Mouse (Mus musculus): ENCODE data around the gene Klf9. TPM values are rescaled to one million over a fixed set of nuclear protein-coding genes. Genes with fewer than 3 reads are reported as not detected.
"Not testable (repeated sequence)": the region's sequence is repeated elsewhere in the genome, so short reads cannot be mapped to it uniquely, and the experiment has no call there.

The Klf9 gene
- total RNA-seq, 2 experiments from 2014 or later: 26.9 to 27.3 TPM

DNA sequence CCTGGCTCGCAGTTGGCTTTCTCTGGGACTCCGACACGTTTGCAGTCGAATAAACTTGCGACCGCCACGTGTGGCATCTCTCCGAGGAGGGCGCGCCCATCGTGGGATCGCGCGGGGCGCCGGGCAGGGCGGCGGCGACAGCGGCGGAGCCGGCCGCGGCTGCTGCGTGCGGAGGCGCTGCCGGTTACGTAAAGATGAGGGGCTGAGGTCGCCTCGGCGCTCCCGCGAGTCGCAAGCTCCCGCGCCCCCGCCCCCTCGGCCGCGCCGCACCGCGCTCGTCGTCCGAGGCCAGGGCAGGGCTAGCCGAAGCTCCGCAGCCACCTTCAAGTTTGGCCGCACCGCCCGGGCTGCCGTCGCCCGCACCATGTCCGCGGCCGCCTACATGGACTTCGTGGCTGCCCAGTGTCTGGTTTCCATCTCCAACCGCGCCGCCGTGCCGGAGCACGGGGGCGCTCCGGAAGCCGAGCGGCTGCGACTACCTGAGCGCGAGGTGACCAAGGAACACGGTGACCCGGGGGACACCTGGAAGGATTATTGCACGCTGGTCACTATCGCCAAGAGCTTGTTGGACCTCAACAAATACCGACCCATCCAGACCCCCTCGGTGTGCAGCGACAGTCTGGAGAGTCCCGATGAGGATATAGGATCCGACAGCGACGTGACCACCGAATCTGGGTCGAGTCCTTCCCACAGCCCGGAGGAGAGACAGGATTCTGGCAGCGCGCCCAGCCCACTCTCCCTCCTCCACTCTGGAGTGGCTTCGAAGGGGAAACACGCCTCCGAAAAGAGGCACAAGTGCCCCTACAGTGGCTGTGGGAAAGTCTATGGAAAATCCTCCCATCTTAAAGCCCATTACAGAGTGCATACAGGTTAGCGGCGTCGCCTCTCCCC is 610 bp downstream of the Klf9 start:
- DNase-seq: peak; percentile 90

DNA sequence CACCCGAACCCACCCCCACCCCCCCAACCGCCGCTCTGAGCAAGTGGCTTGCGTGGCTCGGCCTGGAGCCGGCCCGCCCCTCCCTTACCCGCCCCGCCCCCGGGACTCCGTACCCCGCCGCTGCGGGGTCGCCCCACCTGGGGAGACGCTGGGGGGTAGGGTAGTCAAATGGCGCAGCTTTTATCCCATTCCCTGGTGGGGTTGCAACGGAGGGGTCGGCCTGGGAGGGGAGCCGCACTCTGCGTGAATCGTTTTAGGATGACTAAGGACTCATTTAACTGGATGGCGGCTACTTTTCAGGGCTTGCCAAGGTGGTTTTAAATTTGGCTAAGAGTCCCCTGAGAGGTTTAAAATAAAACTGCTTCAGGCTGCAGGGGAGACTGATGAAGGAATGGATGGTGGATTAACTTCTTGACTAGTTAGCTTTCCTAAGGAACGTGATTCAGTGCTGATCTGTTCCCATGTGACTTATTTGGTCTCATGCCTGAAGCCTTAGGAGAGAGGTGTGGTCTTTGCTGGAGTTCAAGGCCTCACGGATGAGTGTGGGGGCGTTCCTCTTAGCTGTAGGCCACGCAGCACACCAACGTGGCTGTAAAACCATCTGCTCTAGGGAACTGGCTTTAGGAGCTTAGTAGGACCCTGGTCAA is 1.5 kb downstream of the Klf9 start:
- peak; percentile 32 for DNase-seq

DNA sequence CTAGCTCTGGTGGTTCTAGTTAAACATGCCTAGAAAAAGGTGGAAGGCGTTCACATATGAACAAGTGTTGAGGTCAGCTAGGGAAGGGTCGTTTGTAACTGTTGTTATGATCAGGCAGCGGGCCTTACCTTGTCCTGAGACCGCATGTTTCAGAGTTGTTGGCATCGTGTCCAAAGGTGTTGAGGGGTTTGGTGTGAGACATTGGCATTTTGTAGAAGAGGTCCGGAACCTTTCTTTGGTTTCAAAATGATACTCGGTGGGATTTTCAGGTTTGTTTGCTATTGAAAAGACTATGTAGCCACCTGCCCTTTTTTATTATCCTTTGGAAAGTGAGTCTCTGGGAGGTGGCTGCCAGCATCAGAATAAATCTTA is 2.0 kb downstream of the Klf9 start:
- DNase-seq: no peak

DNA sequence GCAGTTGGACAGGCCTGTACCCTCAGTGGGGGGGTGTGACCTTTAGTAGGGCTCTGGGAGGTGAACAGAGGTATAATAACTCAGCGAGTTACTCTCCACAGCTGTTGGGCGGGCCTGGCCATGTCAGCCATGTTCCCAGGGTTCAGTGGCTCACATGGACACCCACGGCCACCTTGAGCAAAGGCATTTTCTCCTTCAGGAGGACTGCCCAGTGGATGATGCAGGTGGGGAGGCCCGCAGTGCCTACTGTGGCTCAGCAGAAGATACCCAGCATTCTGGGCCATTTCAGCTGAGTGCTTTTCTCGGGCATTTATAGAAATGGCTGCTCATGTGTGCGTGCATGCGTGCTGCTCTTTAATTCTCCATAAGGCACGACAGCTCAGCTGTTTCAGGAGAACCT is 2.5 kb downstream of the Klf9 start:
- peak; percentile 28 for DNase-seq

DNA sequence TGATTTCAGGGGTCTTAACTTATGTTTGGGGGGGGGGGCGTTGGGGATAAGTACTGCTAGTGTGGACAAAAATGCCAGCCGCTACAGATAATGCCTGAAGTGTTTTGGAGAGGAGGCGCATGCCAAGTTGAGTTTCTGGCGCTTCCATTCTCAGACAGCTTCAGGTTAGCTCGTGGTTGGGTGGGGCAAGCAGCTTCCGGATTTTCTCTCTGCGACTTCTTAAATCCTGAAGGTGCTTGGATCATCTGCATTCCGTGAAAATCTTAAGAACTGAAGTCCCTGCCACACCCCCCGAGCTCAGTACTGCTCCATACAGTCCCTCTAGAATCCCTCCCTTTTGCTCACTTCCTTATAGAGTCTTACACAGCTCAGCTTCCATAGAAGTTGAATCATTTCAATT is 3.0 kb downstream of the Klf9 start:
- DNase-seq: no peak

DNA sequence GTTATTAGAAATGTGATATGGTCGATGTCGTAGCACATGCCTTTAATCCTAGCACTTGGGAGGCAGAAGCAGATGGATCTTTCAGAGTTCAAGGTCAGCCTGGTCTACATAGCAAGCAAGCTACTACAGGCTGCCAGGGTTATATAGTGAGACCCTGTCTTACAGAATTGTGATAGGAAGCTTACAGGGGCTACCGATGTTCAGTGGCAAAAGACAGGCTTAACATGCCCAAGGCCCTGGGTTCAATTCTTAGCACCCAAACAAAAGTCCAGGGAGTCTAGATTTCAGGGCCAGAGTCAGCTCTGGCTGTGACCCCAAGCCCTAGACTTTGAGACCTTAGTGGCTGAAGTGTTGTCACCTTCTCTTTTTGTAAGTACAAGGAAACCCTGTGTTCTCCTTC is 4.1 kb downstream of the Klf9 start:
- DNase-seq: no peak

DNA sequence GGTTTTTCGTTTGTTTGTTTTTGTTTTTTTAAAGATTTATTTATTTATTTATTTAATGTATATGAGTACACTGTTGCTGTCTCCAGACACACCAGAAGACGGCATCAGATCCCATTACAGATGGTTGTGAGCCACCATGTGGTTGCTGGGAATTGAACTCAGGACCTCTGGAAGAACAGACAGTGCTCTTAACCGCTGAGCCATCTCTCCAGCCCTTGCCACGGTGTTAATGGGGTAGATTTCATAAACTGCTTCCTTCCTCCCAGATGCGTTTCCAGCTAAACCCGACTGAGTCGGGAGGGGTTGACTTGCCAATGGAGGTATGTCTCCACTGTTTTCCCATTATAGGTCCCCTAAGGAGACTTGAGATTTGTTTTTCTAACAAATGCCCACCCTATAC is 4.5 kb downstream of the Klf9 start:
- not testable (repeated sequence) for DNase-seq

DNA sequence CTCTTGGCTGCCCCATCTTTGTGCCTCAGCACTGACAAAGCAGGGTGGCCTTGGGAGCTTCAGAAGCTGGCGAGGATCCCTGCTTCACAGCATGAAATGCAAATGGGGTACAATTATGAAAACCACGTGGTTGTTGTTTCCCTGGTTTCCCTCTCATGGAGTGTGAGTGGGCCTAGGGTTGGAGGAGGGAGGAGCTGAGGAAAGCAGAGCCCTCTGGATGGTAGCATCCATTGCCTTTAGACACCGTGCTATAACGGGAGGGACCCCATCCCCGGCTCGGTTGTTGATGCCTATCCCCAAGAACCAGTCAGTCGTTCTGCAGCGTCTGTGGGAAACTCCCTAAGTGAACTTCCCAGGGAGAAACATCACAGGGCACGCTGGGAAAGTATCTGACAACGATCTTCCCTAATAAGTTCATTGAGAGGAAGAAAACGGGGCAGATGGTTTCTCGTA is 5.4 kb downstream of the Klf9 start:
- DNase-seq: no peak

DNA sequence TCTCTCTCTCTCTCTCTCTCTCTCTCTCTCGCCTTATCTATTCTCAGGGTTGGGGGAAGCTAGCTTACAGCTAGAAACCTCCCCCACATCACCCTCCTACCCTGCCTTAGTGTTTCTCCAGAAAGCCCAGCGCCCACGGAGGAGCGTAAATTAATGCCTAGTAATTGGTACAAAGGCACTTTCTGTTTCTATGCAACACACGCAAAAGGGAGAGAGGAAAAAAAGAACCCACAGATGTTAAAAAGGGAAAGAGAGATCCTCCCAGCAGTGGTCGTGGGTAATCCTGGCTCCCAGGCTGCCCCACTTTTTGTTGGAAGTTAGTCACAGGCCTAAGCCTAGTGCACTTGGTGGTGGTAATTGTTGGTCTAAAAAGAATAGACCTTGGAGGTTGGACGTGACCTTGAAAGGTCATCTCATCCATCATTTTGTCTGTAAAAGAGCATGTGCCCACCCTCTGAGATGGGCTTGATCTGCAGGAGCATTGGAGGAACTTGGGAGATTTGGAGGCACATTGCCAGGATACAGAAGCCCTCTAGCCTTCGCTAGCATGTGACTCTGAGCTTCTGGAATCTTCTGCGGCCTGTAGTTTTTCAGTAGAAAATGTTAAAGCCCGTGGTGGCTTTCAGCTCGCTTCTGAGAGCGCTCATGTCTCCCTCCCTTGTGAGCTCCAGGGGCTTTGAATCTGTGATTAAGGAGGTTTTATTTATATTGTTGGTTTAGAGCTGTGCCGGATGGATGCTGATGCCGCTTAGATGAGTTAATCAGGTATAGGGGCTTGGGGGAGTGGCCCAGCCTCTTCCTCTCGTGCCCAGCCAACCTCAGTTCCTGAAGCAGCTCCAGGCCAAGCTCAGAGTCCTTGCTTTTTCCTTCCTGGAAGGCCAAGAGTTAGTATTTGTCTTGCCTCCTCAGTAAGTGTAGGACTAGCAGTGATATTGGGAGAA is 6.3 kb downstream of the Klf9 start:
- no peak for DNase-seq

DNA sequence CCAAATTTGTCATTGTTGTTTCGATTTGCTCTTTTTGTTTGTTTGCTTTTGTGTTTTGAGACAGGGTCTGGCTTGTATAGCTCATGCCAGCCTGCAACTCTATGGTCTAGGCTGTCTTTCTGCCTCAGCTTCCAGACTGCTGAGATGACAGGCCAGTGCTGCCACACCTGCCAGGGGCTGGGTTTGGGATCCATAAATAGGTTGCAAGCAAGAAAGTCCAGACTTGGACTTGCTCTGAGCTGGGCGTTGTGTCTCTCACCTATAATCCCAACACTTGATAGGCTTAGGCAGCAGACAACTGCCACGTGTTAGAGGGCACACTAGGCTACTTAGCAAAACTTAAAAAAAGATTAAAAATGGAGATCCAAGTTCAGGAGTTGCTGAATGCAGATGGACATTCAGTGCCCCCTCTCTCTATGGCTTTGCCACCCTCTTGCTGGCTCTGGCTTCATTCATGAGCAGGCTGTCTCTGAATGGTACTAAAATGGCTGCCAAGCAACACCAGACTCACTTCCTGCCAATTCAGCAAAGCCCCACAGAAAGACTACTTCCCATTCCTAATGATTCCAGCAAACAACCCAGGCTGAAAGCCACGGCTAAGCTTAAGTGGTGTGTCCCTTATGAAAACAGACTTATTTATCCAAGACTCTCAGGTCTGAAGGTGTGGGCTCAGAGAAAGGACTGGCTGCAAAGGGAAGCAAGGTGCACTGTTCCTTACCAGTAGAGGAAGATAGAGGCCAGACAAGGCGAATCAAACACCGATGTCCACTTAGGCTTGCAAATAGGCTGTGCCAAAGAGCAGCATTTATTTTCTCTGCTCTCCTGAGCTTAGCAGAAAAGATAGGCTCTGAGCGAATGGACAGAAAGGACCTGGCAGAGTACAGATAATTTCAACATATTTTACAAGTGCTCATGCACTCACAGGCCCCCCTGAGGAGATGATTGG is 8.7 kb downstream of the Klf9 start:
- no peak for DNase-seq

DNA sequence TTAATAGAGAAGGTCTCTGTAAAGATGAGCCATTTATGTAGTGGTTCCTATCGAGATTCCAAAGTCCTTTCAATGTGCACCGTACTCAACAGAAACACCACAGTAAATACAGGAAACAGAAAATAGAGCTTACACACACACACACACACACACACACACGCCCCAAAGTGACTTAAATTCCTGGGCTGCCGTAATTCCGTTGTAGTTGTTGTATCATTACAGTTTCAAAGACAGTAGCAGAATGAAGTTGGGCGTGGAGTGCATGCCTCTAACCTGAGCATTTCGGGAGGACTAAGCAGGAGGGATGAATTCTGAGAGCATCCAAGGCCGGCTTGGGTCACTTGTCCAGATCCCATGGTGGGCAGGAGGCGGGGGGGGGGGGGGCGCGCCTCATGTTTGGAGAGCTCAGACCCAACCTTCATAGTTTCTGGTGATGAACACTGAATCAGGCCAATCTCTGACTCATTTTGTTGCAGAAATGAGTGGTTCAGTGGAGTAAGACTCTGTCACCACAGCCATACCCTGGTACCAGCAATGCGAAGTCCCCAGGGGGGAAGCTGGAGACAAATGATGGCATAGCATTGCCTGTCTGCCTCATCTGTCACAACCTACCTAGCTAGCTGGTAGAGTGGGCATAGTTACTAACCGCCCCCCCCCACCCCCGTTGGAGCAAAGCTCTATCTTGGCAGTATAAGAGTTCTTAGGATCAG is 9.7 kb downstream of the Klf9 start:
- no peak for DNase-seq

DNA sequence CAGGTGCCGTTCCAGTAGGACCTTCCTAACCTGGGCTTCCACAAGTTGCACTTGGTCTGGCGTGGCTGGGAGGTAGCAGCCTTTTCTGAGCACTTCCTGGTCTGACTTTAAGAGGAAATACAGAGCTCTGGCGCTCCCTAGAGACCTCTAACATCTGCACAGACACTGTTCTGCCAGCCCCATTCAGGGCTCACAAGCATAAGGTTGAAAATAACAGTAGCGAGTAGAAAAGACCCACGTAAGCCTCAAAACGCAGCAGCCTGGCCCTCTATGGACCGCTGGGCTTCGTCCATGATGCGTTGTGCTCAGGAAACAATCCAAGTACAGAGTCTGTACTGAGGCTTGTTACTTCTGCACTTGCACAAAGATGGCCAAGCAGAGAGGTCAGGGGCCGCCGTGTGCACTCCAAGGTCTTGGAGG is 10.6 kb downstream of the Klf9 start:
- peak; percentile 69 for DNase-seq

DNA sequence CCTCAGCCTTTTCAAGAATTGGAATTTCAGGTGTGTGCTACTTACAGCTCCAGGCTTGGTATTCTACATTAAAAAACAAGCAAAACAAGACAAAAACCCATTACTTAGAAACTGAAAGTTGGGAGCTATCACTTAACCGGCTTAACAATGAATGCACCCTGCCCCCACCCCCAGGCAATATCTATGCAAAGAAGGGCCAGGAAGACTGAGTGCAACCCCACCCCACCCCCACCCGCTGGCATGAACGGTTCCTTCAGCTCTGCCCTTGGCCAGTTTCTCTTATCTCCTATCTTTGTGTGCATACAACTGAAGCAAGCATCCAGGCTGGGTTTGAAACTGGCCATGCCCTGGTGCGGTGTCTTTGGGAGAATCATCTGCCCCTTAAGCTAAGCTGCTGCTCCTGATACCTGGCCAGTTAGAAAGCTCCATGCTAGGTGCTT is 11.2 kb downstream of the Klf9 start:
- DNase-seq: peak; percentile 4

DNA sequence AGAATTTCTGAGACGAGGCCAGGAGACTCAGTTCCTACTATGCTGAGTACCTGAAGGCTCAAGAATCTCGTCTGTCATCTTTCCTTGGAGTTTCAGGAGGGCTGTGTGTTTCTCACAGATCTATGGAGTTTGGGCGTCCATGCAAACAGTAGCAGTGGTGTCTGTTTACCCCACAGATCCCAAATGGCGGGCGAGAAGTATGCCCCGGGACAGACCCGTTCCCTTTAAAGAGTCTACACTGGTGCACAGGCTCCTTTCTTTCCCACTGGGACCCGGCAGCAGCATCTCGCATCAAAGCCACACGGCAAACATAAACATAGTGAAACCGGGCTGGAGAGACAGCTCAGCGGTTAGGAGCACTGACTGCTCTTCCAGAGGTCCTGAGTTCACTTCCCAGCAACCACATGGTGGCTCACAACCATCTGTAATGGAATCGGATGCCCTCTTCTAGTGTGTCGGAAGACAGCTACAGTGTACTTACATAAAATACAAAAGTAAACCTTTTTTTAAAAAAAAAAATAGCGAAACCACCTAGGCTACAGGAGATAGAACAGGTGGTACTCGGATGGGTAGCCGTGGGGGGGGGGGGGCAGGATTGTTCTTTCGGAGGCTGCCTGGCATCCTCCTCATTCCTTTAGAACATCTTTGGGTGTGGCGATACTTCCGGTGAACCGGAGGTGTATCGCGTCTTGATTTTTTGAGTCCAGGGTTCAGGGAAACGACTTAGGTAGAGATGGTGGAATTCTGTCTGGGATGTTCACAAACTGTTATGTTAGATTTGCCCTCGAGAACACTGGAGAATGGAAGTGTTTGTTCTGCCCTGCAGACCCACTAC is 12.0 kb downstream of the Klf9 start:
- no peak for DNase-seq

DNA sequence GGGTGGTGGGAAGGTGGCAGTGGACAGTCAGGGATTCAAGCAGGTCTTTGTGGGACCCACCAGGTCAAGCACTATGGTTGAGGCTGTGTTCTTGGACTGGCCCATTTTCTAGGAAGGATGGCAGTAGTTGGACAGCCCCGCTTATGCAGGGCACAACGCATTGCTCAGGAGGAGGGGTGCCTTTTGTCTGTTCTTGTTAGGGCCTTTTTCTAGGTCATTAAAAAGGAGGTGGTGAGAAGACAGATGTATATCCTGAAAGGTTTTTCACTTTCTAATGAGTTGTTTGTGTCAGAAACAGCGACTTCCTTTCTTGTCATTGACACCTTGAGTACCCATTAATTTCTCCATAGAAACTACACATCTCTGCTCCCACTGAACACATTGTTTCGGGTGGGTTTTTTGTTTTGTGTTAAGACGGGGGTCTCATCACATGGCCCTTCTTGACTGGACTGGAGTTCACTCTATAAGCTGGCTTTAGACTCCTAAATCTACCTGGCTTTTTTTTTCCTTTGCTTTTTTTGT is 12.6 kb downstream of the Klf9 start:
- DNase-seq: no peak

DNA sequence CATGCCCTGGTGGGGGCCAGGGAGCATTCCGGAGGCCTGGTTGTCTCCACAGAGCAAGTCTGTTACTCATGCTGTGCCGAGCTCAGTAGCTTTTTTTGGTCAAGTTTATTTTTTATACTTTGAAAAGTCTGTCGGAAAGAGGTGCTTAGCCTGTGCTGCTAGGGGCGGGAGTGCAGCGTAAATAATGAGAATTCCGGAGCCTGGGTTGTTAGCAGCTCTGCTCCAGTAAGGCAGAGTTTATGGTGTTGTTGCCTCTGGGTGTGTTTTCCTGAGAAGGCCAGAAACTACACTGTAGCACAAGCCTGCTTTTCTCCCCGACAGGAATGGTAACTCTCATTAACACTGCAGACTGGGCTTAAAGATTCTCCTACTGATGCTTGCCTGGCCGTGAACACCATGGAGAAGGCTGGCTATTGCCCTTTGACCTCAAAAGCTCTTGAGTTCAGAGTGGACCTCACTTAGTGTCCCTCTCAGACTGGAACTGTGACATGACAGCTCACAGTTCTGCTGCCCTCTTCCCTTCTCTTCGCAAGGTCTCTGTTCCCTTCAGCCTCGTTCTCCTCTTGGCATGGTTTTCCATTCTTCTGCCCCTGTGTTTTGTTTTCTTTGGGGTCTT is 18.9 kb downstream of the Klf9 start:
- no peak for DNase-seq

DNA sequence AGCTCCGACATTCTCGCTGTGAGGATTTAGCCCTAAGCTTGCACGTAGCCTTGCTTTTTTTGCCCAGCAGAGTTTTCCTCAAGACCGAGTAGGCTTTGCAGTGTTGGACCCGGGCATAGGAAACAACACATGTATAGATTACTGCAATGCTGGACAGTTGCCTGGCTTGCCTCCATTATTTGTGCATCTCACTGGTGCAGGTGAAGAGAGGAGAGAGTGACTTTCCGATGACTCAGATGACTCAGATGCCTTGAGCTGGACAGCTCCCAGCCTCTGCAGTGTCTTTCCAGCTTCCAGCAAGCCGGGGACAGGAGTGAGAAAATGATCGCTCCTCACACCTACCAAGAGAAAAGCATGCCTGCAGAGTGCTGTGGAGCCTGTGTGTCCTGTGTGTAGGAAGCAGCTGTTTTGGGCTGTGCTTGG is 21.4 kb downstream of the Klf9 start:
- DNase-seq: peak; percentile 42

DNA sequence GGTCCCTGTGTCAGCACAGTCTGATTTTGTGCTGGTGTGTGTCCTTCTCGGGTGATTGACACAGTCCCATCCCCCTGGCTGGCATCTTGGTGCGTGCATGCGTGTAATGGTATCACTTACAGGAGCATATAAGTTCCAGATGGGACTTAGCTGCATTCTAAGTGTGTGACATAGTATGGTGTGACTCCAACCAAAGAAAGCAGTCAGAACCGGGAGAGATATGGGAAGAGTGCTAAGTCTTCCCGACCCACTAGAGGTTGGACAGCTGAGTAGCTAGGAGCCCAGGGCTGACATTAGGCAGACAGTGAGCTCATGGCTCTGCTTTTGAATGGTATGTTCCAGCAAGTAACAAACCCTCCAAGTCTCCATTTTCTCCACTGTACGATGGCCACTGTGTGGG is 21.9 kb downstream of the Klf9 start:
- no peak for DNase-seq

DNA sequence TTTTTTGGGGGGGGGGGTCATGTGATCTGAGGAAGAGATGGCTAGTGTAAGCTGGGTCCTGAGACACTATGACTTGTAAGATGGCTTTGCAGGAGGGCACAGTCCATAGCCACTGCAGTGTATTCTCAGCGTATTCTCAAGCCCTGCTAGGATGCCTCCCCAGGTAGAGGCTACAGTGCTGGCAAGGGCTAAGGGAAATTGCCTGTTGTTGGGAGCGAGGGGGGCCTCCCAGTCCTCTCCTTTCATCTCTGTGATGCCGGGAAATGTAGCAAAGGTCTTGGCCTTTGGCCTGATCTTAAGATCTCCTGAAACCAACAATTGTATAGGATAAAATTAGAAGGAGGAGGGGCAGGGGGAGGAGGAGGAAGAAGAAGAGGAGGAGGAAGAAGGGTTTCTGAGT is 22.3 kb downstream of the Klf9 start:
- no peak for DNase-seq

Measured in heart, postnatal 4 days (tissue).